Mouse (Mus musculus): Measurements from ENCODE around the gene Nudt14. TPM values are rescaled to one million over a fixed set of nuclear protein-coding genes. Genes with fewer than 3 reads are reported as not detected.

Gene Nudt14
- polyA plus RNA-seq, 1 experiment from 2014 or later = 30.6 TPM

DNA sequence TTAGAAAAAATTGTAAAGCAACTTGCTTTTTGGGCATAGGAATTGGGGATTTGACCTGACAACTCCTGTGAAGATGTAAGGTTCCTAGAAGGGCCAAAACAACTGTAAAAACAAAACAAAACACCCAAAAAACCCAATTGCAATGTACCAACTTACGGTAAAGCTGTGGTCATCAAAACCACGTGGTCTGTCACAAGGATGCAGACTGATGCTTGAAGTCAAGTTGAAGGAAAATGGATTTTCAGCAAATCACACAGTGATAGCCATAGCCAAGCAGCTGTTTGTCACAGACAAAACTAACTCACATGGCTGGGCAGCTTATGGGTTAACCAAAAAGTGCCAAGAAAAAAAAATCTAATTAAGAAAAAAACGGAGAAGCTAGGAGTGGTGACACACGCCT is 43.0 kb downstream of the Nudt14 start:
- Histone ChIP-seq H3K4me1 (ENCODE audit: insufficient read depth) (peaks cover 11% of the 10 kb centered on the region; the same call in 1 of the 2 replicates), H3K36me3 (replicated peaks; ENCODE audit: insufficient read depth, low read length) (no peaks in the 10 kb centered on the region), H3K27me3 (ENCODE audit: insufficient read depth, low read length) (peaks cover 2% of the 10 kb centered on the region; the same call in 1 of the 2 replicates), H3K4me3 (ENCODE audit: low read depth, low read length) (no peak overlapping the region), H3K9ac (replicated peaks) (no peak overlapping the region), H3K4me2 (ENCODE audit: low read depth, low read length) (no peak overlapping the region), H3K9me3 (ENCODE audit: low read length) (no peaks in the 10 kb centered on the region), H3K27ac (ENCODE audit: low read depth) (no peak overlapping the region)
- DNase-seq (no peak), ATAC-seq (no peak)
- TF ChIP-seq EP300 (IDR thresholded peaks at IDR 0.05; ENCODE audit: low read depth) (no peak), CTCF (IDR thresholded peaks at IDR 0.05; ENCODE audit: low read depth) (no peak)
- WGBS (ENCODE audit: insufficient replicate concordance) = 57% methylated on average over 4 of the region's 4 CpGs

DNA sequence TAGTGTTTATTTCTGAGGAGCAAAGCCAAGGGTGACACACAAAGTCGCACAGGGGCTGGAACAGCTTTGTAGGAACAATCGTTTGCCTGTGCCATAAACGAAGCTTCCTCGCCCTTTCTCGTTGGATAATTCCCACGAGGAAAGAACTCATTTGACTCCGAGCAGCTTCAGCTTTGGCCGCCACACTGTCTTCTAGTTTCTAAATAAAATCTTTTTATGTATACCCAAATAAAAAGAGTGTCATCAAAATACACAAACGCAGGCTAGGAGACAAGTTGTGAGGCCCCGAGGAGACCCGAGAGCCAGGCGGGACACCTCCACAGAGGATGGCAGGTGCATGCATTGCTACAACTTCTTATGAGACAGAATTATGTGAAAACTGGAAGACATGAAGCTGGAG is 43.6 kb downstream of the Nudt14 start:
- DNase-seq = no peak
- 72% methylated on average over 12 of the region's 12 CpGs for WGBS (ENCODE audit: insufficient replicate concordance)
- H3K4me3 ChIP-seq (ENCODE audit: low read depth, low read length) = no peak overlapping the region

DNA sequence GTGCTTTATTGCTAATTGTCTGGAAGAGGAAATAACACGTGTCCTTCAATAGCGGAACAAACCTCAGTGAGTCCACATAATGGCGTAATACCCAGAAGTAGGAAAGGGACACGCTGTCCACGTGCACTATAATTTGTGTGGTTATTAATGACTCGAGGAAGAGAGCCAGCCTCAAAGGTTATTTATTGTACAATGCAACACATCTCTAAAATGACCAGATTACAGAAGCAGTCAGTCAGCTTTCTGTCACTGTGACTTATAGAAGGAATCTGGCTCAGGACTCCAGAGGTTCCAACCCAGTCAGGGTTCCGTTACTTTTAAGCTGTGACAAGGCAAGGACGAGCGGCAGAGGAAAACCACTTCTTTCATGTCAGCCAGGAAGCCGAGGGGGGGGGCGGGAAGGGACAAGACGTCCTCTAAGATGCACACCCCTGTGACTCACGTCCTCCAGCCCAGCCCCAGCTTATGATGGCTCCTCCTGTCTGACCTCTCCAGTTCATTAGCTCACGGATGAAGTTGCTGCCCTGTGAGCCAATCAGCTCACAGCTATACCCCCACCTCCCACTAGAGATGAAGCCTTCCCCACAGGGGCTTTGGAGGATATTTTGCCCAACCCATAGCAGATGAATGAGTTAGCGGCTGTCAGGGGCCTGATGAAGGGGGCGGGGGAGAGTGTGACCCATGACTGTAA is 44.3 kb downstream of the Nudt14 start:
- TF ChIP-seq CTCF (IDR thresholded peaks at IDR 0.05; ENCODE audit: low read depth) (no peak), EP300 (IDR thresholded peaks at IDR 0.05; ENCODE audit: low read depth) (peak; percentile 53)
- H3K4me3 ChIP-seq (ENCODE audit: low read depth, low read length) = no peak overlapping the region
- ATAC-seq = peak; percentile 75
- no peak for DNase-seq
- H3K27ac ChIP-seq (ENCODE audit: low read depth) = no peak overlapping the region
- H3K9ac ChIP-seq (replicated peaks) = no peak overlapping the region
- H3K36me3 ChIP-seq (replicated peaks; ENCODE audit: insufficient read depth, low read length) = no peaks in the 10 kb centered on the region
- 17% methylated on average over 16 of the region's 16 CpGs for WGBS (ENCODE audit: insufficient replicate concordance)
- H3K4me2 ChIP-seq (ENCODE audit: low read depth, low read length) = no peak overlapping the region
- H3K9me3 ChIP-seq (ENCODE audit: low read length) = no peaks in the 10 kb centered on the region
- H3K4me1 ChIP-seq (ENCODE audit: insufficient read depth) = peaks cover 11% of the 10 kb centered on the region; the same call in 1 of the 2 replicates
- H3K27me3 ChIP-seq (ENCODE audit: insufficient read depth, low read length) = peaks cover 6% of the 10 kb centered on the region; the same call in 1 of the 2 replicates

More for the DNA sequence above, 43.6 kb downstream of the Nudt14 start:
- Histone ChIP-seq H3K4me2 (ENCODE audit: low read depth, low read length) (no peak overlapping the region), H3K9ac (replicated peaks) (no peak overlapping the region), H3K4me1 (ENCODE audit: insufficient read depth) (peaks cover 11% of the 10 kb centered on the region; the same call in 1 of the 2 replicates), H3K9me3 (ENCODE audit: low read length) (no peaks in the 10 kb centered on the region), H3K27me3 (ENCODE audit: insufficient read depth, low read length) (peaks cover 3% of the 10 kb centered on the region; the same call in 1 of the 2 replicates), H3K27ac (ENCODE audit: low read depth) (no peak overlapping the region), H3K36me3 (replicated peaks; ENCODE audit: insufficient read depth, low read length) (no peaks in the 10 kb centered on the region)
- no peak for ATAC-seq
- no peak for TF ChIP-seq EP300 (IDR thresholded peaks at IDR 0.05; ENCODE audit: low read depth)
- TF ChIP-seq CTCF (IDR thresholded peaks at IDR 0.05; ENCODE audit: low read depth) = no peak

DNA sequence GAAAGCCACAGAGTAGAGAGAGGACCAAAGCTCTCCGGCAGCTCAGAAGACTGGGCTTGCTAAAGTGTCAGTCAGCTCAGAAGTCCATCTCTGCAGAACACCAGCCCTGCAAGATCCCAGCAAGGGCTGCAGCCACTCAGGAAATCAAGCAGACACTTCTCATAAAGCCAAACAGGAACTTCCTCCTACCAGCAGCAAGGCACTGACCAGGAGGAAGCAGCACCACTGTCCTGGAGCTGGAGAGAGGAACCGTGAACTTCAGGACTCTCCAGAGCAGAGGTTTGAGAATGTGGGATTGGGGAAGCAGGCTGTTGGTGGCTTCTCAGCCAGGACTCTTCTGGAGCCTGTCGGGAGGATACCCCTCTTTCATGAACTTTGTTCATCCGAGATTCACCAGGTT is 47.0 kb downstream of the Nudt14 start:
- Histone ChIP-seq H3K4me3 (ENCODE audit: low read depth, low read length) (no peak overlapping the region), H3K4me2 (ENCODE audit: low read depth, low read length) (no peak overlapping the region), H3K9me3 (ENCODE audit: low read length) (no peaks in the 10 kb centered on the region), H3K27me3 (ENCODE audit: insufficient read depth, low read length) (peaks cover 6% of the 10 kb centered on the region; the same call in 1 of the 2 replicates), H3K9ac (replicated peaks) (no peak overlapping the region), H3K27ac (ENCODE audit: low read depth) (peak overlapping the region; percentile 62), H3K4me1 (ENCODE audit: insufficient read depth) (peaks cover 11% of the 10 kb centered on the region; the same call in 1 of the 2 replicates), H3K36me3 (replicated peaks; ENCODE audit: insufficient read depth, low read length) (no peaks in the 10 kb centered on the region)
- DNase-seq (no peak), ATAC-seq (peak; percentile 40)
- no peak for TF ChIP-seq CTCF (IDR thresholded peaks at IDR 0.05; ENCODE audit: low read depth)
- TF ChIP-seq EP300 (IDR thresholded peaks at IDR 0.05; ENCODE audit: low read depth) = no peak
- WGBS (ENCODE audit: insufficient replicate concordance) = 20% methylated on average over 4 of the region's 4 CpGs

DNA sequence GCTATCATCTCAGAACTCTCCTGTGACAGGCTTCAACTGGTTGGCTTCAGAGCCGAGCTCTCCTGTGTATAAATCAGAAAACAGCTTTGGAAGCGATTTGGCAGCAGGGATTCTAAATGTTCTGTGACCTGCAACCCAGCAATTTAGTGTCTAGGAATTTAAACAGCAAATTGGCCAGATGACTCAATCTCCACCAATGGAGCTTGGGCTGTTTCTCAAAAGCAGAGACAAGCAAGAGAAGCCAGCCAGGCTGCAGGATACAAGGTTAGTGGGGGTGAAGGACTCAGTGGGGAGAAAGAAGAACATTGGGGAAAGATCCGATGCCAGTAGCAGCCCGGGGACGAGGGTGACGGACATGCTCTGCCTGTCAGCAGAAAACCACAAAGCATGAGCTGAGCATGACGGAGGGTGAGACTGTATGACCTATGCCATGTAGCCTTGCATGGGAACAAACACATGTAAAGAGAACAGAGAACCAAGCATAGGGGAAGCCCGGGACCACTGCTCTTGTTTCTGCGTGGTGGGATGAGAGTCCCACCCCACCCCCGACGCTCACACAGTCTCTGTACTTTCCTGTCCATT is 47.5 kb downstream of the Nudt14 start:
- Histone ChIP-seq H3K4me3 (ENCODE audit: low read depth, low read length) (no peak overlapping the region), H3K36me3 (replicated peaks; ENCODE audit: insufficient read depth, low read length) (no peaks in the 10 kb centered on the region), H3K27ac (ENCODE audit: low read depth) (peak overlapping the region; percentile 62; the same call in 1 of the 2 replicates), H3K9ac (replicated peaks) (no peak overlapping the region), H3K27me3 (ENCODE audit: insufficient read depth, low read length) (peaks cover 6% of the 10 kb centered on the region; the same call in 1 of the 2 replicates), H3K9me3 (ENCODE audit: low read length) (no peaks in the 10 kb centered on the region), H3K4me2 (ENCODE audit: low read depth, low read length) (0 out of 2 replicates have a peak overlapping the region, but pooled peaks have one; percentile 33), H3K4me1 (ENCODE audit: insufficient read depth) (peaks cover 11% of the 10 kb centered on the region; the same call in 1 of the 2 replicates)
- WGBS (ENCODE audit: insufficient replicate concordance) = 32% methylated on average over 11 of the region's 11 CpGs
- ATAC-seq (no peak; the same call in 1 of the 2 replicates), DNase-seq (no peak)
- TF ChIP-seq CTCF (IDR thresholded peaks at IDR 0.05; ENCODE audit: low read depth) (no peak), EP300 (IDR thresholded peaks at IDR 0.05; ENCODE audit: low read depth) (no peak)

DNA sequence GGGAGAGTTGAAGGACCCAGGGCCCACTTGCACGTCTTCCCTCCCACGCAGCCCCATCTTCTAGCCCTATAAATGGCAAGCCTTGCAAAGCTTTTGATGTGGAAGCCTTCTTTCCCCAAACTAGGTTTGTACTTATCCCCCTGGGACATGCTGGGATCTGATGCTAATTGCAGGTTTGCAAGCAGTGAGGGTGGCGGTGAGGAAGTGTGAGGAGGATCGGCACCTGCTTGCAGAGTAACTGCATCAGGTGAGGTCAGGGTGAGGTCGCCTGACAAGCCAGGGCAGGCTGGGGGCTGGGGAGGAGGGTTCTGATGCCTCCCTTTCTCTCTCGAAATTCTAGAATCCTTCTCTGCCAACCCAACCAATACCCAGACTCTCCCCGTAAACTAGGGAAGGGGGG is 56.5 kb downstream of the Nudt14 start:
- H3K4me2 ChIP-seq (ENCODE audit: low read depth, low read length) = no peak overlapping the region
- H3K27ac ChIP-seq (ENCODE audit: low read depth) = no peak overlapping the region
- no peaks in the 10 kb centered on the region for H3K27me3 ChIP-seq (ENCODE audit: insufficient read depth, low read length)
- H3K4me1 ChIP-seq (ENCODE audit: insufficient read depth) = no peaks in the 10 kb centered on the region
- no peak overlapping the region for H3K4me3 ChIP-seq (ENCODE audit: low read depth, low read length)
- 56% methylated on average over 7 of the region's 7 CpGs for WGBS (ENCODE audit: insufficient replicate concordance)
- no peak for TF ChIP-seq EP300 (IDR thresholded peaks at IDR 0.05; ENCODE audit: low read depth)
- no peak for TF ChIP-seq CTCF (IDR thresholded peaks at IDR 0.05; ENCODE audit: low read depth)
- DNase-seq = no peak
- H3K9me3 ChIP-seq (ENCODE audit: low read length) = no peaks in the 10 kb centered on the region
- no peak overlapping the region for H3K9ac ChIP-seq (replicated peaks)
- no peak for ATAC-seq
- no peaks in the 10 kb centered on the region for H3K36me3 ChIP-seq (replicated peaks; ENCODE audit: insufficient read depth, low read length)

Small RNAs within 50 kb of the gene (microRNA-seq; reads per million reads assigned to microRNA genes)
- gene Mir6941 = not detected

Other genes with a start within 250 kb of the Nudt14 start
- 4.0 and 4.8 TPM in 2 replicates for gene Cep170b, start 221.7 kb downstream of the Nudt14 start, polyA plus RNA-seq (2015; fragmentation: Nextera tagmentation; extraction: Ambion mirVana)
- gene Pld4, start 181.5 kb downstream of the Nudt14 start, polyA plus RNA-seq (2015; fragmentation: Nextera tagmentation; extraction: Ambion mirVana) = 20.9 and 22.4 TPM in 2 replicates
- 0.22 and 0.36 TPM in 2 replicates for gene Ahnak2, start 139.5 kb downstream of the Nudt14 start, polyA plus RNA-seq (2015; fragmentation: Nextera tagmentation; extraction: Ambion mirVana)
- 0.69 TPM in 2 replicates for gene Clba1, start 133.2 kb downstream of the Nudt14 start, polyA plus RNA-seq (2015; fragmentation: Nextera tagmentation; extraction: Ambion mirVana)
- gene Cdca4, start 112.7 kb downstream of the Nudt14 start, polyA plus RNA-seq (2015; fragmentation: Nextera tagmentation; extraction: Ambion mirVana) = 29.8 and 30.4 TPM in 2 replicates
- 0.26 and 0.34 TPM in 2 replicates for gene Gpr132, start 73.9 kb downstream of the Nudt14 start, polyA plus RNA-seq (2015; fragmentation: Nextera tagmentation; extraction: Ambion mirVana)
- 0.14 and 0.22 TPM in 2 replicates for gene Jag2, start 12.3 kb downstream of the Nudt14 start, polyA plus RNA-seq (2015; fragmentation: Nextera tagmentation; extraction: Ambion mirVana)
- 4.1 and 4.7 TPM in 2 replicates for gene Btbd6, start 34.4 kb upstream of the Nudt14 start, polyA plus RNA-seq (2015; fragmentation: Nextera tagmentation; extraction: Ambion mirVana)
- gene Brf1, start 58.6 kb upstream of the Nudt14 start, polyA plus RNA-seq (2015; fragmentation: Nextera tagmentation; extraction: Ambion mirVana) = 17.0 and 18.4 TPM in 2 replicates
- 3.9 and 4.0 TPM in 2 replicates for gene Pacs2, start 72.4 kb upstream of the Nudt14 start, polyA plus RNA-seq (2015; fragmentation: Nextera tagmentation; extraction: Ambion mirVana)
- gene Tex22, start 132.4 kb upstream of the Nudt14 start, polyA plus RNA-seq (2015; fragmentation: Nextera tagmentation; extraction: Ambion mirVana) = not detected in 2 replicates
- gene Mta1, start 156.2 kb upstream of the Nudt14 start, polyA plus RNA-seq (2015; fragmentation: Nextera tagmentation; extraction: Ambion mirVana) = 3.6 and 3.9 TPM in 2 replicates
- 65.1 and 67.4 TPM in 2 replicates for gene Crip2, start 198.1 kb upstream of the Nudt14 start, polyA plus RNA-seq (2015; fragmentation: Nextera tagmentation; extraction: Ambion mirVana)
- gene Crip1, start 204.2 kb upstream of the Nudt14 start, polyA plus RNA-seq (2015; fragmentation: Nextera tagmentation; extraction: Ambion mirVana) = 174 and 181 TPM in 2 replicates
- gene Tedc1, start 214.3 kb upstream of the Nudt14 start, polyA plus RNA-seq (2015; fragmentation: Nextera tagmentation; extraction: Ambion mirVana) = 3.9 and 4.6 TPM in 2 replicates
- 0.20 and 0.21 TPM in 2 replicates for gene Tmem121, start 243.8 kb upstream of the Nudt14 start, polyA plus RNA-seq (2015; fragmentation: Nextera tagmentation; extraction: Ambion mirVana)